Mouse (Mus musculus): ENCODE measurements at regions not wholly inside any gene's neighbourhood (a gene's known extent, or its start where the extent isn't known, plus 50 kb on each side); places are given as distances from the start of the nearest gene placed in this dataset.

- Histone ChIP-seq H3K27ac (ENCODE audit: low read depth, low read length) (no peak overlapping the region), H3K27me3 (ENCODE audit: control insufficient read depth, insufficient read depth, low read length) (no peaks in the 10 kb centered on the region), H3K36me3 (ENCODE audit: control insufficient read depth, insufficient read depth, low read length) (no peaks in the 10 kb centered on the region), H3K9me3 (ENCODE audit: control insufficient read depth, low read length) (no peaks in the 10 kb centered on the region), H3K4me3 (ENCODE audit: low read length) (no peak overlapping the region), H3K4me1 (ENCODE audit: control insufficient read depth, insufficient read depth, low read length) (no peaks in the 10 kb centered on the region), H3K9ac (ENCODE audit: low read depth, low read length) (no peak overlapping the region), H3K4me2 (replicated peaks; ENCODE audit: low read depth, low read length) (no peak overlapping the region)
- 80% methylated on average over 5 of the region's 5 CpGs for WGBS
- no peak for ATAC-seq (ENCODE audit: low FRiP score, low TSS enrichment)
Observed at GRCm38 (mm10) chr3:117988443-117988842, 119.7 kb upstream of the Snx7 start.

- Histone ChIP-seq H3K9me3 (ENCODE audit: control insufficient read depth, low read length) (no peaks in the 10 kb centered on the region), H3K4me1 (ENCODE audit: control insufficient read depth, insufficient read depth, low read length) (no peaks in the 10 kb centered on the region), H3K9ac (ENCODE audit: low read depth, low read length) (no peak overlapping the region), H3K4me2 (replicated peaks; ENCODE audit: low read depth, low read length) (no peak overlapping the region), H3K36me3 (ENCODE audit: control insufficient read depth, insufficient read depth, low read length) (no peaks in the 10 kb centered on the region), H3K4me3 (ENCODE audit: low read length) (no peak overlapping the region), H3K27ac (ENCODE audit: low read depth, low read length) (no peak overlapping the region), H3K27me3 (ENCODE audit: control insufficient read depth, insufficient read depth, low read length) (no peaks in the 10 kb centered on the region)
- 71% methylated on average over 1 of the region's 1 CpGs for WGBS
- ATAC-seq (ENCODE audit: low FRiP score, low TSS enrichment), result no peak
Observed at GRCm38 (mm10) chr3:117975638-117976037, 106.9 kb upstream of the Snx7 start.

GRCm38 (mm10) chr3:117968805-117969204 is 100.1 kb upstream of the Snx7 start:
- no peaks in the 10 kb centered on the region for H3K4me1 ChIP-seq (ENCODE audit: control insufficient read depth, insufficient read depth, low read length)
- H3K36me3 ChIP-seq (ENCODE audit: control insufficient read depth, insufficient read depth, low read length), result no peaks in the 10 kb centered on the region
- no peak for ATAC-seq (ENCODE audit: low FRiP score, low TSS enrichment)
- no peak overlapping the region for H3K27ac ChIP-seq (ENCODE audit: low read depth, low read length)
- H3K4me2 ChIP-seq (replicated peaks; ENCODE audit: low read depth, low read length), result no peak overlapping the region
- H3K27me3 ChIP-seq (ENCODE audit: control insufficient read depth, insufficient read depth, low read length), result no peaks in the 10 kb centered on the region
- H3K4me3 ChIP-seq (ENCODE audit: low read length), result no peak overlapping the region
- H3K9ac ChIP-seq (ENCODE audit: low read depth, low read length), result no peak overlapping the region
- 86% methylated on average over 5 of the region's 5 CpGs for WGBS
- no peaks in the 10 kb centered on the region for H3K9me3 ChIP-seq (ENCODE audit: control insufficient read depth, low read length)

GRCm38 (mm10) chr3:117938426-117938825 is 69.7 kb upstream of the Snx7 start:
- no peaks in the 10 kb centered on the region for H3K36me3 ChIP-seq (ENCODE audit: control insufficient read depth, insufficient read depth, low read length)
- no peak for ATAC-seq (ENCODE audit: low FRiP score, low TSS enrichment)
- no peak overlapping the region for H3K27ac ChIP-seq (ENCODE audit: low read depth, low read length)
- no peak overlapping the region for H3K9ac ChIP-seq (ENCODE audit: low read depth, low read length)
- H3K4me3 ChIP-seq (ENCODE audit: low read length), result no peak overlapping the region
- no peaks in the 10 kb centered on the region for H3K9me3 ChIP-seq (ENCODE audit: control insufficient read depth, low read length)
- no peaks in the 10 kb centered on the region for H3K27me3 ChIP-seq (ENCODE audit: control insufficient read depth, insufficient read depth, low read length)
- no peak overlapping the region for H3K4me2 ChIP-seq (replicated peaks; ENCODE audit: low read depth, low read length)
- no peaks in the 10 kb centered on the region for H3K4me1 ChIP-seq (ENCODE audit: control insufficient read depth, insufficient read depth, low read length)

GRCm38 (mm10) chr3:117927527-117927926 is 58.8 kb upstream of the Snx7 start:
- Histone ChIP-seq H3K4me2 (replicated peaks; ENCODE audit: low read depth, low read length) (no peak overlapping the region), H3K4me1 (ENCODE audit: control insufficient read depth, insufficient read depth, low read length) (no peaks in the 10 kb centered on the region), H3K27me3 (ENCODE audit: control insufficient read depth, insufficient read depth, low read length) (no peaks in the 10 kb centered on the region), H3K9ac (ENCODE audit: low read depth, low read length) (no peak overlapping the region), H3K9me3 (ENCODE audit: control insufficient read depth, low read length) (no peaks in the 10 kb centered on the region), H3K36me3 (ENCODE audit: control insufficient read depth, insufficient read depth, low read length) (no peaks in the 10 kb centered on the region), H3K27ac (ENCODE audit: low read depth, low read length) (no peak overlapping the region), H3K4me3 (ENCODE audit: low read length) (no peak overlapping the region)
- WGBS, result 89% methylated on average over 1 of the region's 1 CpGs
- ATAC-seq (ENCODE audit: low FRiP score, low TSS enrichment), result no peak

Measured in kidney, embryonic 14.5 days (tissue).